Mouse (Mus musculus): Measurements from ENCODE around the gene Rpl22l1. TPM values are rescaled to one million over a fixed set of nuclear protein-coding genes. Genes with fewer than 3 reads are reported as not detected.
"Not testable (repeated sequence)": the region's sequence is repeated elsewhere in the genome, so short reads cannot be mapped to it uniquely, and the experiment has no call there.

The Rpl22l1 gene
- total RNA-seq (2021) (100 to 1,000 TPM in 1 of 2 experiments, 10 to 100 TPM in 1; 89.8 to 198 TPM), polyA plus RNA-seq (2012; rRNA removed) (0.65 and 1.4 TPM in 2 replicates)
- long read RNA-seq, transcript Rpl22l1-201 (4 exons, 552 nt), result minor isoform, 32 of 103 reads
- long read RNA-seq, transcript Rpl22l1-206 (4 exons, 525 nt), result major isoform, 67 of 103 reads
- long read RNA-seq, partial matches to known transcripts, result 1 of 103 reads
- long read RNA-seq, other reads (novel, unspliced or antisense), result 2 of 103 reads

DNA sequence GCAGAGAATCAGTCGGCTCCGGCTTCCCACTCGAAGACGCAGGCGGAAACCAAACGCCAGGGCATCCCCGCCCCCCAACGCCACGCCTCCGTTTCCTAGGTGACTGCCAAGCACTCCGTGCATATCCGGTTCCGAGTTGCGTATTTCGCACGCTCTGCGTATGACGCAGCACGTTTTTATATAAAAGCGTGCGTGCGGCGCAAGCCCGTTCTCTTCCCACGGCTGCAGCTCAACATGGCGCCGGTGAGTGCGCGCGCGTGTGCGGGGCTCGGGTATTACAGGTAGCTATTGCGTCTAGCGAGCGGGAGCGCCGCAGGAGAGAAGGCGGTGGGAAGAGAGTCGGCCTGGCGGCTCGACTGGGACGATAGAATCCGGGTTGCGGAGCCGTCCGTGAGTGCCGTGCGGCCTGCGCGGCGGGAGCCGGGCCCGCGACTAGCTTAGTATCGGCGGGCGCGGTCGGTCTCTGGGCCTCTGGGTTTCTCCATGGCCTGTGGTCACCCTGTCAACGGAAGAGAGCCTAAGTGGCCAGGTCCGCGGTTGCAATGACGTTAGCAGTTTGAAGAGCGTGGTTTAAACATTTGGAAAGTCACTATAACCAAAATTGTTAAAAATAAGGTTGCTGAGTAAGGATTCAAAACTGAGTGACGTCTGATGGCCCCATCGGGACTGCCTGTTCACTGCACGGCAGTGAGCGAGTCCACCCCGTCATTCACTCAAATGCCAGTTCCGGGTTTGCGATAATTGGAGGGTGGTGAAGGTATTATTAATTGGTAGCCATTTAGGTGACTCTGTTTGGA lies at the start of gene Rpl22l1:
TSS of gene Rpl22l1 (plus strand) at position 136 of the 797 bp plus-strand sequence.
- peak; percentile 99 for DNase-seq

DNA sequence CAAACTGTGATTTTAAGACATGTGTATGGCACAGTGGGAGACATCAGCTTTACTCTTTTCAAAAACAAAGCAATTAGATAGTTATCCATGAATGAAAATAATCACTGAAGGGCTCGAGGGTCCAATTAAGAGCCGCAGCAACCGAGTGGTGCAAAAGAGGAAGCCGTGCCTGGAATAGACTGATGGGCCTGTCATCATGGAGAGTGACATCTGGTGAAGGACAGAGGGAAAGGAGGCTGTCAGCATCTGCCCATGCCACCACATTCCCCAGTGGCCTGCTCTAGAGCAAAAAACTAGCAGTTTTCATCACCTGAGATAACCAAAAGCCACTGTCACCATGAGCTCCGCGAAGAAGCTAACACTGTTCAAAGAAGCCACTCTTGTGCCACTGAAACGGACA lies 49.8 kb upstream of the Rpl22l1 start:
- DNase-seq, result no peak

- no peak for DNase-seq
These were observed 43.9 kb upstream of the Rpl22l1 start for GRCm38 (mm10) chr3:28761225-28761789.

GRCm38 (mm10) chr3:28766935-28767334 lies 38.3 kb upstream of the Rpl22l1 start:
- no peak for DNase-seq

GRCm38 (mm10) chr3:28768222-28768621 lies 37.0 kb upstream of the Rpl22l1 start:
- DNase-seq, result no peak

DNA sequence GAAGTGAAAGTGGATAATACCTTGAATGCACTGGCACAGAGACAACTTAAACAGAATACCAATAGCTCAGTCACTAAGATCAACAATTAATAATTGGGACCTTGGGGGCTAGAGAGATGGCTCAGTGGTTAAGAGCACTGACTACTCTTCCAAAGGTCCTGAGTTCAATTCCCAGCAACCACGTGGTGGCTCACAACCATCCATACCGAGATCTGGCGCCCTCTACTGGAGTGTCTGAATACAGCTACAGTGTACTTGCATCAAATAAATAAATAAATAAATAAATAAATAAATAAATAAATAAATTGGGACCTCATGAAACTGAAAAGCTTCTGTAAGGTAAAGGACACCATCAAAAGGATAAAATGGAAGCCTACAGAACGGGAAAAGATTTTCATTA lies 32.3 kb upstream of the Rpl22l1 start:
- DNase-seq, result not testable (repeated sequence)

- DNase-seq, result no peak
These were observed 29.9 kb upstream of the Rpl22l1 start for GRCm38 (mm10) chr3:28775361-28775760.

DNA sequence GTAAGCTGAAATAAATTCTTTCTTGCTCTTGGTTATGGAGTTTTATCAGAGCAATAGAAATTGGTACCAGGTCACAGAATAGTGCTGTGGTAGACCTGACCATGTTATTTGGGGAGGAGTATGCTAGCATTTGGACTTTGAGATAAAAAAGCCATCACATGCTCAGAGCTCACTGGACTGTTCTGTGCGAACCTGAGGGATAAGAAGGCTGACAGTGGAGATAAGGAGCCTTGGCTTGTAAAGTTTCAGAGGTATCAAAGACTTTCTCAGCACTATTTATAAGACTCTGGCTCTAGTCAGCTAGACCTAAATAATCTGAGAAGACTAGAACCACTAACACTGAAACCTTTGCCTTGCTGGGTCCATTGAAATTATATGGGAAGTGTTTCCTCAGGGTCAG lies 29.3 kb upstream of the Rpl22l1 start:
- no peak for DNase-seq

DNA sequence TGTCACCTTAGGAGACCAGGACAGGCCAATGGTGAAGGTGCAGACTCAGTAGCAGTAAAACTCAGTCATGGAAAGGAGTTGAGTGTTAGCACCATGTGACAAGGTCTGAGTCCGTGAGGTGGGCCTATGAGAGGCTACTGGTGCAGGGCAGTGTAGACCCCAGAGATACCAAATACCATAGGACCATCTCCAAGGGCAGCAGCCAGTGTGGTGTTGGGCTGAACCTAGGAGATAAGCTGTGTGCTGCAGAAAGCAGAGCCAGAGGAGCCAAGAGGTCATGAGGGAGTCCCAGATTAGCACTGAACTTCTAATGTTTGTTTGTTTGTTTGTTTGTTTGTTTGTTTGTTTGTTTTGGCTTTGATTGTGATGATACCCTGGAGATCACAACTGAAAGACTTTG lies 28.7 kb upstream of the Rpl22l1 start:
- DNase-seq, result no peak

DNA sequence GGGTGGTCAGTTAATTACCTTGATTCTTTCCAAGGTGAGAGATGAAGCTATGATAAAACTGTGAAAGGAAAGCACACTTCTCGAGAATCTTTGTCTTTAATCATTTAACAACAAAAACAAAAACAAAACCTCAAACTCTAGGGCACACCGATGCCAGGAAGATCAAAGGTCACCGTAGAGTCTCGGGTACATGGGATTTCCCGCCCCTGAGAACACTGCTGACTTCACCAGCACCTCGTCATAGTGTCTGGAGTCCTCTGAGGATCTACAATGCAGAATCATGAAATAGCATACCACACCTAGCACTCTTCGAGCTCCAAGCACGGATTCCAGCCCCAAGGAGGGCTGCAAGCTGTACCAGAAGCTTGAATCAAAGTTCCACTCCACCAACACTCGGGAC lies 24.7 kb upstream of the Rpl22l1 start:
- no peak for DNase-seq

GRCm38 (mm10) chr3:28780994-28781393 lies 24.2 kb upstream of the Rpl22l1 start, which contains the start of gene Eif5a2:
Gene Eif5a2 (plus strand): TSS chr3:28781276.
- DNase-seq, result peak; percentile 94

DNA sequence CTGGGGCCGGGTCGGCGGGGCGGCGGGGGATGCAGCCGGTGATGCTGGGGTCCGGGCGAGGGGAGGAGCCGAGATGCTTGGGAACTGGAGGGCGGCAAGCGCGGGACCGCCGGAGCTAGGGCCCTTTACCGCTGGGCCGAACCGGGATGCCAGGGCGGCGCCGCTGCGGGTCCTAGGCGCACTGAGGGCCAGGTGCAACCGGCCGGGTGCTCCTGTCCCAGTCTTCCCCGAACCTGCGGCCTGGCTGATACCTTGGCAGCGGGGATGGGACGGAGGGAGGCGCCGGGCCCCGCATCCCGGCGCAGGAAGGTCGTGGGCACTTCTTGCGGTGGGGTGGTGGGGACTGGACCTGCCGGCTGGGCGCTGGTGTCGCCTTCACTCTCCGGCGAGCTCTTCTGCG lies 23.8 kb upstream of the Rpl22l1 start:
- no peak for DNase-seq

DNA sequence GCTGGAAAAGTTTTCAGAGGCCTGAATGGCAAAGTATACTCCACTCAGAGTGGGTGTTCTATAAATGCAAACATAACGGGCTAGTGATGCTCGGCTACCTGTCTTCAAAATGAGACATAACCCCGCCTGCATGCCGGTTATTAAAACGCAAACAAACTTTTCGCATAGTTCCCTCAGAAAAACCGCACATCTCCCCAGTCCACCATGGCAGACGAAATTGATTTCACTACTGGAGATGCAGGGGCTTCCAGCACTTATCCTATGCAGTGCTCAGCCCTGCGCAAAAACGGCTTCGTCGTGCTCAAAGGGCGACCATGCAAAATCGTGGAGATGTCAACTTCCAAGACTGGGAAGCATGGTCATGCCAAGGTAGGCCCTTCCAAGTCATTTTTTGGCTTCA lies 23.4 kb upstream of the Rpl22l1 start:
- no peak for DNase-seq

GRCm38 (mm10) chr3:28784176-28784575 lies 21.1 kb upstream of the Rpl22l1 start:
- no peak for DNase-seq

GRCm38 (mm10) chr3:28794835-28795234 lies 10.4 kb upstream of the Rpl22l1 start:
- no peak for DNase-seq

DNA sequence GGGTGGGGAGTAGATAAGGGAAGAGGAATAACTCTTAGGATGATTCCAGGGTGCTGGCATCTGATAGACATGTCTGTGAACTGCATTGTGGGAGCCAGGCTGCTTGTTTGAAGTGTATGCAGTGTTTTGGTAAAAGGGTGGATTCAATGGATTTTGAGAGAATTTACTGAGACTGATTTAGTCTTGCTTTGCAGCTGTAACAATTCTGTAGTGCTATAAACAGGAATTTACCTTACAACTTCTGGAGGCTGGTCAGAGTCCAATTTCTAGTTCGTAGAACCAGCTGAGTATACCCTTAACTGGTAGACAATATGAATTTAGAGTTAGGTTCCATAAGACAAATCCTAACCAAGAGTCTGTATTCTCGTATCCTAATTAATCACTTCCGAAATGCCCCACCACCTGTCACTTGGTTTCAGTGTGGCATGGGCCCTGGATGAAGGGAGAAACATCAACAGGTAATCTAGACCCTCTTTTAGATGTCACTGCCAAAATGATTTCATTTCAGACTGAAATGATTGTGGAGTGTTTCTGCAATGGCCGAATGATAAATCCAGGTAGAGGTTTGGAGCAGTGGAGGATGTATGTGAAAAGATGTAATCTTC lies 2.9 kb downstream of the Rpl22l1 start:
- DNase-seq, result no peak

DNA sequence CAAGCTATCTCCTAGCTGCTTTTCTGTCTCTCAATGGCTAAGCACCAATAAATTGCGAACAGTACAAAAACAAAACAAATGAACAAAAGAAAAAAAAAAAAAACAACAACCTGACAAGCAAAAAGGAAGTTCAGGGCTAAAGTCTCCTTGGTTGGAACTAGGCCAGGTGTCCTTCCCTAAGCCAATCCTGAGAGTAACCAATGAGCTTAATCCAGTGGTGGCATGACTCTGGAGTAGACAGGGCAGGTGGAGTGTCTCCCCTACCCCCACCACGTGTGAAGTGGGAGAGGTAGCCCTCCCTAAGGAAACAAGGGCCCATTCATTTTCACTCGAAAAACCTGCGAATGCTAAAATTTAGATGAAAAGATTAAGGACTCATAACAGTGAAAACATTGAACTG lies 6.2 kb downstream of the Rpl22l1 start:
- no peak for DNase-seq

DNA sequence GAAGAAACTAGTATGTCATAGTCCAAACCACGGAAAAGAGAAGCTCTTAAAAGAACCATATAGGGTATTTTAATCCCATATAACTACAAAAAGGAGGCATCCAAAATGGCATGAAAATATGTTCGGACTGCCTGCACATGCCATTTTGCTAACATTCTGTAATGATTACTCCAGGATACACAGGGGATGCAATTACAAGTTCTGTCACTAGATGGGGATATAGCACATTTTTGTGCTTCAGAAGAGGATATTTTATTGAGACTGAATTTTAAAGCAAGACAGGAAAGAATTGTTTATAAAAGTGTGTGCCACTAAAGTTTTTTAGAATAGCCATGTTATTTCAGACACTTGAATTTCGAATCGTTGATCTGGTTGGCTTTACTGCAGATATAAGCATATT lies 9.1 kb downstream of the Rpl22l1 start:
- no peak for DNase-seq

- no peak for DNase-seq
These were observed 10.8 kb downstream of the Rpl22l1 start for GRCm38 (mm10) chr3:28816010-28816540.

DNA sequence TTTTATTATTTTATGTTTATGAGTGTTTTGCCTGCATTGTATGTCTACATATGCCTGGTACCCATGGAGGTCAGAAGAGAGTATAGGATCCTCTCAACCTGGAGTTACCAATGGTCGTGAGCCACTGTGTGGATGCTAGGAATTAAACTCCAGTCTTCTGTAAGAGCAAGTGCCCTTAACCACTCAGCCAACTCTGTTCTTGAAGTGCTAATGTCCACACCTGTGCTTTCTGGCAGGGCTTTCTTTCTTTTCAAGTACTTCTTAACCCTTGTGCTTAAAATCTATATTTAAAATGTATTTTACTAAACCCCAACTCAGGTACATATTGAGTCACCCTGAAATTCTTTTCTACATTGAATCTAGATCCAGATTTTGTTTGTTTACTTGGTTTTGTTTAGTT lies 21.0 kb downstream of the Rpl22l1 start:
- DNase-seq, result no peak

DNA sequence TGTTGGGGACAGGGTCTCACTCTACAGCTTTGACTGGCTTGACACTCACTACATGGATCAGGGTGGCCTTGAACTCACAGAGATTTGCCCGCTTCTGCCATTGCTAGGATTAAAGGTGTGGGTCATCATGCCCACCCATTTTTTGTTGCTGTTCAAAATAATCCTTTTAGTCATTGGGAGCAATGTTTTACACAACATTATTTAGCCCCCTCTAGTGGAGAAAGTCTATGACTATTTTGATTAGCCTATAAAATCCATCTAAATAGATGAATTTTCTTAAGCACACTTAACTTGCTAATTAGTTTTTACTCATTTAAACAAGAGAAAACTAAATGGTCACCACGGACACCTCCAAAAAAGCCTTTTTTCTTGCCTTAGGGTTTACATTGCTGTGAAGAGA lies 22.4 kb downstream of the Rpl22l1 start:
- no peak for DNase-seq

- no peak for DNase-seq
These were observed 24.2 kb downstream of the Rpl22l1 start for GRCm38 (mm10) chr3:28829454-28829853.
